Mouse (Mus musculus): ENCODE data around the gene Lrrc23. TPM values are rescaled to one million over a fixed set of nuclear protein-coding genes. Genes with fewer than 3 reads are reported as not detected.

Gene Lrrc23
- polyA plus RNA-seq, 1 experiment: not detected

DNA sequence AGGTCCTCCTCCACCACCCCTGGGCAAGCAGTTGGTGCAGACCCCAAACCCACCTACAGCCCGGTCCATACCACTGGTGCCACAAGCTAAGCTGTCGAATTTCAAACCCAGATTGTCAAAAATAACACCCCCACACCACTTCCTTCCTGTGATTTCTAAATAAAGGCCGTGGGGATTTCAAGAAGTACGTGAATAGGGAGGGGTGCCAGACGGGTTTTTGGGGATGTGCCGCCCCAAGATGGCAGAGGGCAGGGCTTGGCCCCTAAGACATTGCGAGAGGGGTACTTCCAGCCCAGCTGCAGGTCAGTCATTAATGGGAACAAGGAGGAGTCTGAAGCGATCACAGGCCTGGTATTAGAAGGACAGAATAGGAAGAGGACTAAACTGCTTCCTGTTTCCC is 56.0 kb downstream of the Lrrc23 start:
- Histone ChIP-seq H3K9me3 (replicated peaks; ENCODE audit: control insufficient read depth, insufficient read depth, low read length, poor library complexity, severe bottlenecking) (no peaks in the 10 kb centered on the region), H3K36me3 (ENCODE audit: control insufficient read depth, insufficient read depth, low read length, poor library complexity, severe bottlenecking) (no peaks in the 10 kb centered on the region), H3K4me1 (ENCODE audit: control insufficient read depth, insufficient read depth, low read length) (no peaks in the 10 kb centered on the region), H3K27ac (ENCODE audit: insufficient read depth, low read length) (no peak overlapping the region), H3K9ac (ENCODE audit: low read depth, poor library complexity, severe bottlenecking) (no peak overlapping the region), H3K27me3 (ENCODE audit: control insufficient read depth, insufficient read depth, low read length, poor library complexity, severe bottlenecking) (no peaks in the 10 kb centered on the region), H3K4me3 (ENCODE audit: low read depth, low read length) (no peak overlapping the region)
- TF ChIP-seq POLR2A (IDR thresholded peaks at IDR 0.05; ENCODE audit: insufficient read depth, low read length) (no peak), EP300 (IDR thresholded peaks at IDR 0.05; ENCODE audit: insufficient read depth, low read depth, low read length) (no peak), CTCF (IDR thresholded peaks at IDR 0.05; ENCODE audit: low read depth, low read length) (no peak)

DNA sequence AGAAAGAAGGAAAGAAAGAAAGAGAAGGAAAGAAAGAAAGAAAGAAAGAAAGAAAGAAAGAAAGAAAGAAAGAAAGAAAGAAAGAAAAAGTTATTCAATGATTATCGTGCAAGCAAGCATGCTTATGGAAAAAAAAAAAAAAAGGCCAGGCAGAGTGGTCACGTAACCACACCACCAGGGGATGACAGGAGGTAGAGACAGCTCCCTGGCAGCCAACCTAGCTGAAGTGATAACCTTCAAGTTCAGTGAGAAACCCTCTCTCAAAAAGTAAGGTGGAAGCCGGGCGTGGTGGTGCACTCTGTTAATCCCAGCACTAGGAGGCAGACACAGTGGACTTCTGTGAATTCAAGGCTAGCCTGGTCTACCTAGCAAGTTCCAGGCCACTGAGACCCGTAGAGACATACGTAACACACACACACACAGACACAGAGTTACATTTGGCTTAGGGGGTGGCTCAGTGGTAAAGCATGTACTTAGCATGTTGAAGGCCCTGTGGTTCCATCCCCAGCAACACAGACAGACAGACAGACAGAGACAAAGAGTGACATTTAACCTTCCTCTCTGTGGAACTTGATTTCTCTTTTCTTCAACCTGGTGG is 56.6 kb downstream of the Lrrc23 start:
- no peak for TF ChIP-seq CTCF (IDR thresholded peaks at IDR 0.05; ENCODE audit: low read depth, low read length)
- no peak for TF ChIP-seq EP300 (IDR thresholded peaks at IDR 0.05; ENCODE audit: insufficient read depth, low read depth, low read length)
- TF ChIP-seq POLR2A (IDR thresholded peaks at IDR 0.05; ENCODE audit: insufficient read depth, low read length): no peak
- H3K9ac ChIP-seq (ENCODE audit: low read depth, poor library complexity, severe bottlenecking): no peak overlapping the region
- H3K27me3 ChIP-seq (ENCODE audit: control insufficient read depth, insufficient read depth, low read length, poor library complexity, severe bottlenecking): no peaks in the 10 kb centered on the region
- H3K36me3 ChIP-seq (ENCODE audit: control insufficient read depth, insufficient read depth, low read length, poor library complexity, severe bottlenecking): no peaks in the 10 kb centered on the region
- H3K9me3 ChIP-seq (replicated peaks; ENCODE audit: control insufficient read depth, insufficient read depth, low read length, poor library complexity, severe bottlenecking): no peaks in the 10 kb centered on the region
- H3K27ac ChIP-seq (ENCODE audit: insufficient read depth, low read length): no peak overlapping the region
- no peaks in the 10 kb centered on the region for H3K4me1 ChIP-seq (ENCODE audit: control insufficient read depth, insufficient read depth, low read length)
- no peak overlapping the region for H3K4me3 ChIP-seq (ENCODE audit: low read depth, low read length)

DNA sequence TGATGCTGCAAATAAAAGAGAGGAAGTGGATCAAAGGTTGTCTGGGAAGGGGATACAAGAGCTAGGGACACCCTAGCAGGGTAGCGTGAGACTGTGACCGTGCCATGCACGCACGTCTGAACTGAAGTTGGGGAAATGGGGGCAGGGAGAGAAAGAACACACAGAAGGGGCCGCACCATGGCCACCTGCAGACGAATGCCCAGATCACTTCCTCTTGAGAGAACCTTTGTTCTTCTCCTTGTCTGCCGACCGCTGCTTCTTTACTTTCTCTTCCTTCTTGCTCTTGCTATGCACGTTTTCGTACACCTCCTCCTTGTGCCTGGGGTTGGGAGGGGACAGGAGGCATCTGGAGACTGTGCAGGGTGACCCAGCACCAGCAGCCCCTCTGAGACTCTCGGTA is 58.6 kb downstream of the Lrrc23 start:
- Histone ChIP-seq H3K4me3 (ENCODE audit: low read depth, low read length) (no peak overlapping the region), H3K4me1 (ENCODE audit: control insufficient read depth, insufficient read depth, low read length) (no peaks in the 10 kb centered on the region), H3K36me3 (ENCODE audit: control insufficient read depth, insufficient read depth, low read length, poor library complexity, severe bottlenecking) (peaks cover 8% of the 10 kb centered on the region), H3K27me3 (ENCODE audit: control insufficient read depth, insufficient read depth, low read length, poor library complexity, severe bottlenecking) (no peaks in the 10 kb centered on the region), H3K9me3 (replicated peaks; ENCODE audit: control insufficient read depth, insufficient read depth, low read length, poor library complexity, severe bottlenecking) (no peaks in the 10 kb centered on the region), H3K9ac (ENCODE audit: low read depth, poor library complexity, severe bottlenecking) (no peak overlapping the region), H3K27ac (ENCODE audit: insufficient read depth, low read length) (no peak overlapping the region)
- TF ChIP-seq EP300 (IDR thresholded peaks at IDR 0.05; ENCODE audit: insufficient read depth, low read depth, low read length) (no peak), POLR2A (IDR thresholded peaks at IDR 0.05; ENCODE audit: insufficient read depth, low read length) (no peak), CTCF (IDR thresholded peaks at IDR 0.05; ENCODE audit: low read depth, low read length) (no peak)

Other genes with a start within 250 kb of the Lrrc23 start
- gene C1s1, start 237.4 kb downstream of the Lrrc23 start, polyA plus RNA-seq (2011; ENCODE audit: insufficient read depth, insufficient read length, low read depth, missing spikeins): 3.4 and 3.9 TPM in 2 replicates
- gene C1rb, start 209.4 kb downstream of the Lrrc23 start, polyA plus RNA-seq (2011; ENCODE audit: insufficient read depth, insufficient read length, low read depth, missing spikeins): not detected in 2 replicates
- gene C1s2, start 143.6 kb downstream of the Lrrc23 start, polyA plus RNA-seq (2011; ENCODE audit: insufficient read depth, insufficient read length, low read depth, missing spikeins): 0.49 TPM in 1 of 2 replicates, not detected in the other
- 69.3 and 73.8 TPM in 2 replicates for gene Lpcat3, start 116.7 kb downstream of the Lrrc23 start, polyA plus RNA-seq (2011; ENCODE audit: insufficient read depth, insufficient read length, low read depth, missing spikeins)
- gene Emg1, start 67.5 kb downstream of the Lrrc23 start, polyA plus RNA-seq (2011; ENCODE audit: insufficient read depth, insufficient read length, low read depth, missing spikeins): 118 TPM in 2 replicates
- gene Phb2, start 67.4 kb downstream of the Lrrc23 start, polyA plus RNA-seq (2011; ENCODE audit: insufficient read depth, insufficient read length, low read depth, missing spikeins): 329 and 331 TPM in 2 replicates
- gene Ptpn6, start 41.0 kb downstream of the Lrrc23 start, polyA plus RNA-seq (2011; ENCODE audit: insufficient read depth, insufficient read length, low read depth, missing spikeins): 15.4 and 32.3 TPM in 2 replicates
- gene Grcc10, start 38.4 kb downstream of the Lrrc23 start, polyA plus RNA-seq (2011; ENCODE audit: insufficient read depth, insufficient read length, low read depth, missing spikeins): 93.5 and 105 TPM in 2 replicates
- gene Gm45234, start 23.7 kb downstream of the Lrrc23 start, polyA plus RNA-seq (2011; ENCODE audit: insufficient read depth, insufficient read length, low read depth, missing spikeins): 0.59 TPM in 1 of 2 replicates, not detected in the other
- gene Atn1, start 23.2 kb downstream of the Lrrc23 start, polyA plus RNA-seq (2011; ENCODE audit: insufficient read depth, insufficient read length, low read depth, missing spikeins): 32.0 and 35.2 TPM in 2 replicates
- 7.4 and 8.3 TPM in 2 replicates for gene Eno2, start 10.1 kb downstream of the Lrrc23 start, polyA plus RNA-seq (2011; ENCODE audit: insufficient read depth, insufficient read length, low read depth, missing spikeins)
- 4.6 and 5.4 TPM in 2 replicates for gene Spsb2, start 28.9 kb upstream of the Lrrc23 start, polyA plus RNA-seq (2011; ENCODE audit: insufficient read depth, insufficient read length, low read depth, missing spikeins)
- 377 and 389 TPM in 2 replicates for gene Tpi1, start 34.6 kb upstream of the Lrrc23 start, polyA plus RNA-seq (2011; ENCODE audit: insufficient read depth, insufficient read length, low read depth, missing spikeins)
- 80.9 and 85.2 TPM in 2 replicates for gene Usp5, start 49.8 kb upstream of the Lrrc23 start, polyA plus RNA-seq (2011; ENCODE audit: insufficient read depth, insufficient read length, low read depth, missing spikeins)
- 162 and 187 TPM in 2 replicates for gene Cdca3, start 49.8 kb upstream of the Lrrc23 start, polyA plus RNA-seq (2011; ENCODE audit: insufficient read depth, insufficient read length, low read depth, missing spikeins)
- gene Gnb3, start 60.5 kb upstream of the Lrrc23 start, polyA plus RNA-seq (2011; ENCODE audit: insufficient read depth, insufficient read length, low read depth, missing spikeins): not detected in 2 replicates
- 3.1 and 3.6 TPM in 2 replicates for gene P3h3, start 78.0 kb upstream of the Lrrc23 start, polyA plus RNA-seq (2011; ENCODE audit: insufficient read depth, insufficient read length, low read depth, missing spikeins)
- gene Gpr162, start 84.3 kb upstream of the Lrrc23 start, polyA plus RNA-seq (2011; ENCODE audit: insufficient read depth, insufficient read length, low read depth, missing spikeins): 2.4 and 3.2 TPM in 2 replicates
- not detected in 2 replicates for gene Cd4, start 108.5 kb upstream of the Lrrc23 start, polyA plus RNA-seq (2011; ENCODE audit: insufficient read depth, insufficient read length, low read depth, missing spikeins)
- 4.0 and 5.9 TPM in 2 replicates for gene Lag3, start 132.0 kb upstream of the Lrrc23 start, polyA plus RNA-seq (2011; ENCODE audit: insufficient read depth, insufficient read length, low read depth, missing spikeins)
- gene Ptms, start 140.4 kb upstream of the Lrrc23 start, polyA plus RNA-seq (2011; ENCODE audit: insufficient read depth, insufficient read length, low read depth, missing spikeins): 382 and 383 TPM in 2 replicates
- 263 and 294 TPM in 2 replicates for gene Mlf2, start 151.7 kb upstream of the Lrrc23 start, polyA plus RNA-seq (2011; ENCODE audit: insufficient read depth, insufficient read length, low read depth, missing spikeins)
- gene Cops7a, start 185.8 kb upstream of the Lrrc23 start, polyA plus RNA-seq (2011; ENCODE audit: insufficient read depth, insufficient read length, low read depth, missing spikeins): 145 and 154 TPM in 2 replicates
- gene Pianp, start 217.0 kb upstream of the Lrrc23 start, polyA plus RNA-seq (2011; ENCODE audit: insufficient read depth, insufficient read length, low read depth, missing spikeins): 14.3 and 21.4 TPM in 2 replicates
- 32.4 and 33.8 TPM in 2 replicates for gene Zfp384, start 229.4 kb upstream of the Lrrc23 start, polyA plus RNA-seq (2011; ENCODE audit: insufficient read depth, insufficient read length, low read depth, missing spikeins)